Mouse (Mus musculus) limb, embryonic 15.5 days (tissue): ENCODE data around the gene Cfdp1. TPM values are rescaled to one million over a fixed set of nuclear protein-coding genes. Genes with fewer than 3 reads are reported as not detected.

ENCODE experiments used
- ATAC-seq: fragments of 200-750 bp; cut with Nextera tagmentation; 2 replicates; pipeline ENCODE4 v1.8.0; 2017; ENCODE audit warnings: low read depth, moderate TSS enrichment; ENCODE audit not compliant: insufficient number of reproducible peaks, low FRiP score, low TSS enrichment
- H3K27ac ChIP-seq: fragments of 300-500 bp; sonication (generic); 2 replicates; pipeline ENCODE4 v1.5.1; 2015; ENCODE audit warnings: moderate library complexity, mild to moderate bottlenecking, inconsistent platforms
- H3K27me3 ChIP-seq: fragments of 300-500 bp; sonication (generic); 2 replicates; pipeline ENCODE4 v1.6.1; 2015; ENCODE audit warnings: inconsistent platforms
- H3K36me3 ChIP-seq: fragments of 300-500 bp; sonication (generic); 2 replicates; pipeline ENCODE4 v1.6.1; 2015; ENCODE audit warnings: inconsistent platforms
- H3K4me1 ChIP-seq: fragments of 300-500 bp; sonication (generic); 2 replicates; pipeline ENCODE4 v1.6.1; 2015; ENCODE audit warnings: inconsistent platforms
- H3K4me2 ChIP-seq: fragments of 300-500 bp; sonication (generic); 2 replicates; pipeline ENCODE4 v1.6.1; 2015; ENCODE audit warnings: mild to moderate bottlenecking, inconsistent platforms
- H3K4me3 ChIP-seq: fragments of 300-500 bp; sonication (generic); 2 replicates; pipeline ENCODE4 v1.5.1; 2015; ENCODE audit warnings: mild to moderate bottlenecking, inconsistent platforms
- H3K9ac ChIP-seq: fragments of 300-500 bp; sonication (generic); 2 replicates; pipeline ENCODE4 v1.6.1; 2015; ENCODE audit warnings: inconsistent platforms
- H3K9me3 ChIP-seq: fragments of 300-500 bp; sonication (generic); 2 replicates; pipeline ENCODE4 v1.6.1; 2016; ENCODE audit warnings: inconsistent platforms
- whole genome bisulfite sequencing: fragments of 180-500 bp; shearing (Covaris S2); methylation state at CpG from one replicate; pipeline ENCODE4 v1.1.7; 2015; 5-methylcytosine and 5-hydroxymethylcytosine counted together
- polyA plus RNA-seq: library from polyadenylated mRNA; unstranded; fragments of >200 nt; fragmentation: Nextera tagmentation; extraction: Ambion mirVana; gene quantifications from 2 replicates; pipeline ENCODE4 v1.2.1, GENCODE M21; 2015

The Cfdp1 gene
- polyA plus RNA-seq, 1 experiment from 2014 or later: 232 TPM

GRCm38 (mm10) chr8:111788497-111788896 lies 65.6 kb downstream of the Cfdp1 start:
- Histone ChIP-seq H3K4me3 (no peak overlapping the region), H3K4me1 (peaks cover 20% of the 10 kb centered on the region), H3K9me3 (no peaks in the 10 kb centered on the region), H3K4me2 (no peak overlapping the region), H3K36me3 (peaks cover 8% of the 10 kb centered on the region; the same call in 1 of the 2 replicates), H3K27ac (no peak overlapping the region), H3K9ac (no peak overlapping the region), H3K27me3 (no peaks in the 10 kb centered on the region)
- whole genome bisulfite sequencing: 44% methylated on average over 3 of the region's 3 CpGs
- no peak for ATAC-seq

GRCm38 (mm10) chr8:111788085-111788484 lies 66.0 kb downstream of the Cfdp1 start:
- Histone ChIP-seq H3K27ac (no peak overlapping the region), H3K9ac (no peak overlapping the region), H3K4me1 (peaks cover 20% of the 10 kb centered on the region), H3K36me3 (peaks cover 5% of the 10 kb centered on the region; the same call in 1 of the 2 replicates), H3K4me2 (no peak overlapping the region), H3K4me3 (no peak overlapping the region), H3K27me3 (no peaks in the 10 kb centered on the region), H3K9me3 (no peaks in the 10 kb centered on the region)
- ATAC-seq: no peak
- WGBS: 60% methylated on average over 5 of the region's 5 CpGs

- H3K9ac ChIP-seq: no peak overlapping the region
Observed at GRCm38 (mm10) chr8:111787683-111788082, 66.4 kb downstream of the Cfdp1 start.

GRCm38 (mm10) chr8:111786701-111787588 lies 67.1 kb downstream of the Cfdp1 start:
- WGBS: 45% methylated on average over 13 of the region's 13 CpGs

More at GRCm38 (mm10) chr8:111787683-111788082, 66.4 kb downstream of the Cfdp1 start:
- H3K27me3 ChIP-seq: no peaks in the 10 kb centered on the region
- no peak for ATAC-seq
- no peak overlapping the region; the same call in 1 of the 2 replicates for H3K27ac ChIP-seq
- WGBS: 38% methylated on average over 4 of the region's 4 CpGs
- H3K9me3 ChIP-seq: no peaks in the 10 kb centered on the region
- H3K4me2 ChIP-seq: no peak overlapping the region
- H3K4me3 ChIP-seq: no peak overlapping the region
- peaks cover 20% of the 10 kb centered on the region for H3K4me1 ChIP-seq
- peaks cover 3% of the 10 kb centered on the region; the same call in 1 of the 2 replicates for H3K36me3 ChIP-seq

GRCm38 (mm10) chr8:111786116-111786515 lies 68.0 kb downstream of the Cfdp1 start:
- ATAC-seq: no peak

More at GRCm38 (mm10) chr8:111786701-111787588, 67.1 kb downstream of the Cfdp1 start:
- Histone ChIP-seq H3K27ac (no peak overlapping the region), H3K4me2 (no peak overlapping the region), H3K27me3 (no peaks in the 10 kb centered on the region), H3K9ac (no peak overlapping the region), H3K9me3 (no peaks in the 10 kb centered on the region), H3K4me3 (no peak overlapping the region), H3K36me3 (peaks cover 3% of the 10 kb centered on the region; the same call in 1 of the 2 replicates), H3K4me1 (peaks cover 20% of the 10 kb centered on the region)
- no peak for ATAC-seq

GRCm38 (mm10) chr8:111782671-111783394 lies 71.3 kb downstream of the Cfdp1 start:
- peaks cover 13% of the 10 kb centered on the region for H3K4me1 ChIP-seq
- WGBS: 77% methylated on average over 9 of the region's 9 CpGs
- no peaks in the 10 kb centered on the region for H3K9me3 ChIP-seq
- H3K27ac ChIP-seq: no peak overlapping the region
- no peaks in the 10 kb centered on the region for H3K27me3 ChIP-seq
- H3K4me2 ChIP-seq: no peak overlapping the region
- peaks cover 18% of the 10 kb centered on the region for H3K36me3 ChIP-seq
- no peak for ATAC-seq
- H3K4me3 ChIP-seq: no peak overlapping the region
- no peak overlapping the region for H3K9ac ChIP-seq

More at GRCm38 (mm10) chr8:111786116-111786515, 68.0 kb downstream of the Cfdp1 start:
- no peak overlapping the region for H3K9ac ChIP-seq
- H3K27ac ChIP-seq: no peak overlapping the region
- H3K4me2 ChIP-seq: no peak overlapping the region
- H3K36me3 ChIP-seq: peaks cover 3% of the 10 kb centered on the region; the same call in 1 of the 2 replicates
- H3K4me1 ChIP-seq: peaks cover 20% of the 10 kb centered on the region
- WGBS: 89% methylated on average over 2 of the region's 2 CpGs
- no peaks in the 10 kb centered on the region for H3K27me3 ChIP-seq
- H3K4me3 ChIP-seq: no peak overlapping the region
- no peaks in the 10 kb centered on the region for H3K9me3 ChIP-seq

GRCm38 (mm10) chr8:111782161-111782560 lies 71.9 kb downstream of the Cfdp1 start:
- Histone ChIP-seq H3K36me3 (peaks cover 22% of the 10 kb centered on the region), H3K27ac (no peak overlapping the region), H3K9me3 (no peaks in the 10 kb centered on the region), H3K4me1 (peaks cover 6% of the 10 kb centered on the region), H3K4me2 (no peak overlapping the region), H3K9ac (no peak overlapping the region), H3K27me3 (no peaks in the 10 kb centered on the region), H3K4me3 (no peak overlapping the region)
- no peak for ATAC-seq
- 67% methylated on average over 2 of the region's 2 CpGs for WGBS

- no peak overlapping the region for H3K9ac ChIP-seq
- whole genome bisulfite sequencing: 92% methylated on average over 10 of the region's 10 CpGs
- no peak for ATAC-seq
- no peak overlapping the region for H3K4me2 ChIP-seq
- peaks cover 25% of the 10 kb centered on the region for H3K36me3 ChIP-seq
- no peaks in the 10 kb centered on the region for H3K27me3 ChIP-seq
- no peaks in the 10 kb centered on the region for H3K4me1 ChIP-seq
- H3K4me3 ChIP-seq: no peak overlapping the region
- no peaks in the 10 kb centered on the region for H3K9me3 ChIP-seq
- H3K27ac ChIP-seq: no peak overlapping the region
Observed at GRCm38 (mm10) chr8:111780697-111781424, 73.2 kb downstream of the Cfdp1 start.

GRCm38 (mm10) chr8:111779690-111780089 lies 74.4 kb downstream of the Cfdp1 start:
- no peaks in the 10 kb centered on the region for H3K27me3 ChIP-seq
- no peaks in the 10 kb centered on the region for H3K4me1 ChIP-seq
- H3K9me3 ChIP-seq: no peaks in the 10 kb centered on the region
- no peak overlapping the region for H3K4me2 ChIP-seq
- ATAC-seq: no peak
- no peak overlapping the region for H3K27ac ChIP-seq
- H3K4me3 ChIP-seq: no peak overlapping the region
- H3K9ac ChIP-seq: no peak overlapping the region
- H3K36me3 ChIP-seq: peaks cover 29% of the 10 kb centered on the region
- 69% methylated on average over 7 of the region's 7 CpGs for WGBS

GRCm38 (mm10) chr8:111778801-111779200 lies 75.3 kb downstream of the Cfdp1 start:
- no peaks in the 10 kb centered on the region for H3K9me3 ChIP-seq
- H3K36me3 ChIP-seq: peaks cover 37% of the 10 kb centered on the region
- no peak overlapping the region for H3K4me2 ChIP-seq
- no peak overlapping the region for H3K27ac ChIP-seq
- 81% methylated on average over 7 of the region's 7 CpGs for WGBS
- H3K27me3 ChIP-seq: no peaks in the 10 kb centered on the region
- no peak overlapping the region for H3K4me3 ChIP-seq
- H3K9ac ChIP-seq: no peak overlapping the region
- no peak for ATAC-seq
- H3K4me1 ChIP-seq: no peaks in the 10 kb centered on the region

GRCm38 (mm10) chr8:111776492-111776891 lies 77.6 kb downstream of the Cfdp1 start:
- H3K9me3 ChIP-seq: no peaks in the 10 kb centered on the region
- no peak for ATAC-seq
- whole genome bisulfite sequencing: 94% methylated on average over 4 of the region's 4 CpGs

More at GRCm38 (mm10) chr8:111776492-111776891, 77.6 kb downstream of the Cfdp1 start:
- no peak overlapping the region for H3K4me2 ChIP-seq
- no peak overlapping the region for H3K27ac ChIP-seq
- peaks cover 45% of the 10 kb centered on the region for H3K36me3 ChIP-seq
- no peak overlapping the region for H3K4me3 ChIP-seq
- H3K9ac ChIP-seq: no peak overlapping the region
- H3K4me1 ChIP-seq: no peaks in the 10 kb centered on the region
- H3K27me3 ChIP-seq: no peaks in the 10 kb centered on the region
